Mouse (Mus musculus) lung, embryonic 16.5 days (tissue): ENCODE data around the gene Plekha7. TPM values are rescaled to one million over a fixed set of nuclear protein-coding genes. Genes with fewer than 3 reads are reported as not detected.

Source experiments
- ATAC-seq: fragments of 200-750 bp; cut with Nextera tagmentation; 2 replicates; pipeline ENCODE4 v1.8.0; 2017; ENCODE audit warnings: low read depth, mild to moderate bottlenecking, moderate library complexity
- H3K27ac ChIP-seq: fragments of 300-500 bp; sonication (generic); 2 replicates; pipeline ENCODE4 v1.5.1; 2014; ENCODE audit warnings: mild to moderate bottlenecking, control low read depth, low read length
- H3K27me3 ChIP-seq: fragments of 300-500 bp; sonication (generic); 2 replicates; pipeline ENCODE4 v1.6.1; 2014; ENCODE audit warnings: low read depth, low read length, mixed read lengths; ENCODE audit not compliant: control insufficient read depth, insufficient read depth
- H3K36me3 ChIP-seq: fragments of 300-500 bp; sonication (generic); 2 replicates; pipeline ENCODE4 v1.6.1; 2014; ENCODE audit warnings: low read length; ENCODE audit not compliant: control insufficient read depth, insufficient read depth
- H3K4me1 ChIP-seq: fragments of 300-500 bp; sonication (generic); replicated peaks from 2 replicates; pipeline ENCODE4 v1.6.1; 2014; ENCODE audit warnings: low read length, mixed read lengths; ENCODE audit not compliant: control insufficient read depth, insufficient read depth
- H3K4me2 ChIP-seq: fragments of 300-500 bp; sonication (generic); 2 replicates; pipeline ENCODE4 v1.6.1; 2014; ENCODE audit warnings: low read depth, low read length, control low read depth
- H3K4me3 ChIP-seq: fragments of 300-500 bp; sonication (generic); 2 replicates; pipeline ENCODE4 v1.5.1; 2014; ENCODE audit warnings: mild to moderate bottlenecking, low read length, control low read depth
- H3K9ac ChIP-seq: fragments of 300-500 bp; sonication (generic); 2 replicates; pipeline ENCODE4 v1.6.1; 2014; ENCODE audit warnings: low read length, control low read depth
- H3K9me3 ChIP-seq: fragments of 300-500 bp; sonication (generic); 2 replicates; pipeline ENCODE4 v1.6.1; 2016; ENCODE audit warnings: low read length; ENCODE audit not compliant: control insufficient read depth
- WGBS: fragments of 180-500 bp; shearing (Covaris S2); extraction: QIAGEN DNeasy Blood & Tissue Kit; methylation state at CpG from one replicate; pipeline ENCODE4 v1.1.7; 2014; 5-methylcytosine and 5-hydroxymethylcytosine counted together
- polyA plus RNA-seq: library from polyadenylated mRNA; unstranded; fragments of >200 nt; fragmentation: Nextera tagmentation; extraction: Ambion mirVana; gene quantifications from 2 replicates; pipeline ENCODE4 v1.2.1, GENCODE M21; 2015

The Plekha7 gene
- polyA plus RNA-seq, 1 experiment from 2014 or later: 10.9 TPM

- H3K36me3 ChIP-seq: no peaks in the 10 kb centered on the region
- WGBS: 56% methylated on average over 4 of the region's 4 CpGs
Observed at GRCm38 (mm10) chr7:116260826-116261615, 47.2 kb downstream of the Plekha7 start.

GRCm38 (mm10) chr7:116258464-116259185, 49.6 kb downstream of the Plekha7 start:
- 72% methylated on average over 17 of the region's 17 CpGs for WGBS

More at GRCm38 (mm10) chr7:116260826-116261615, 47.2 kb downstream of the Plekha7 start:
- no peak overlapping the region for H3K4me2 ChIP-seq
- H3K9me3 ChIP-seq: no peaks in the 10 kb centered on the region
- H3K4me1 ChIP-seq: peaks cover 5% of the 10 kb centered on the region
- H3K27me3 ChIP-seq: no peaks in the 10 kb centered on the region
- ATAC-seq: no peak
- no peak overlapping the region for H3K9ac ChIP-seq
- H3K4me3 ChIP-seq: no peak overlapping the region
- no peak overlapping the region for H3K27ac ChIP-seq

DNA sequence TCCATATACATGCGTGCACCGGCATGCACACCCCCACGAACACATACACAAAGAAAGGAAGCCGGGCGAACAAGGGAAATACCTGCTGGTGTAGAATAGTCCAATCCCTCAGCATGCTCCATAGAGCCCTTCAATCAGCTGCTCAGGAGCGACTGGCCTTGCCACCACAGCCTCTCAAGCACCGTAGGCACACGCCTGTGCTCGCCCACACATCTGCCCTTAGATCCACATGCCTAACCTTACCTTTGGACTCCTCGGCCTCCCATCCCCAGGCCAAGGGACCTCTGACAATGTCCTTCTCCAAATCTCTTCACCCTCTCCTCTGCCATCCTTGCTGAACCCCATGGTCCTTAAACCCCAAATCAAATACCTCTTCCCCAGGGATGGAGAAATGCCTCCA, 50.2 kb downstream of the Plekha7 start:
- Histone ChIP-seq H3K4me2 (no peak overlapping the region), H3K4me3 (no peak overlapping the region), H3K36me3 (no peaks in the 10 kb centered on the region), H3K9ac (no peak overlapping the region), H3K4me1 (peaks cover 5% of the 10 kb centered on the region; the same call in 1 of the 2 replicates), H3K27me3 (no peaks in the 10 kb centered on the region), H3K9me3 (no peaks in the 10 kb centered on the region), H3K27ac (no peak overlapping the region)
- ATAC-seq: no peak
- WGBS: 87% methylated on average over 10 of the region's 10 CpGs

More at GRCm38 (mm10) chr7:116258464-116259185, 49.6 kb downstream of the Plekha7 start:
- Histone ChIP-seq H3K4me2 (no peak overlapping the region), H3K27me3 (no peaks in the 10 kb centered on the region), H3K4me3 (no peak overlapping the region), H3K4me1 (peaks cover 5% of the 10 kb centered on the region), H3K27ac (no peak overlapping the region), H3K36me3 (no peaks in the 10 kb centered on the region), H3K9ac (no peak overlapping the region), H3K9me3 (no peaks in the 10 kb centered on the region)
- no peak for ATAC-seq

DNA sequence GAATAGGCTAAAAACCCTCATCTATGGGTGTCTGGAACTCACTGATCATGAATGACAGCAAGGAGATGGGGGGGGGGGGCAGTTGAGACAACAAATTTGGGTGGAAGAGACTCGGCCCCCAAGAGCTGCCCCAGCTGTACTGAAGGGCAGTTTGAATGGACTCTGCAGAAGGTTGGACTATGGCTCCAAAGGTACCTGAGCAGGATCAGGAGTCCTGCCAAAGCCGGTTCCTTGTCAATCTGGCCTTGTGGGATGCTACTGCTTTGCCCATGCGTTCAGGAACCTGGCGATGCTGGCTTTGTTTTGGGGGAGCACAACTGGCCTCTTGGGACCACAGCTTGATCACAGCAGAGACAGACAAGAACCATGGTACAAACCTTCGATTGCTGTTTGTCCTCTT, 52.5 kb downstream of the Plekha7 start:
- Histone ChIP-seq H3K27me3 (no peaks in the 10 kb centered on the region), H3K27ac (no peak overlapping the region), H3K4me3 (no peak overlapping the region), H3K9me3 (no peaks in the 10 kb centered on the region), H3K4me1 (no peaks in the 10 kb centered on the region), H3K4me2 (no peak overlapping the region), H3K36me3 (no peaks in the 10 kb centered on the region), H3K9ac (no peak overlapping the region)
- ATAC-seq: no peak
- WGBS: 84% methylated on average over 5 of the region's 5 CpGs

- 84% methylated on average over 5 of the region's 5 CpGs for WGBS
- Histone ChIP-seq H3K4me3 (no peak overlapping the region), H3K9me3 (no peaks in the 10 kb centered on the region), H3K36me3 (no peaks in the 10 kb centered on the region), H3K9ac (no peak overlapping the region), H3K27ac (no peak overlapping the region), H3K27me3 (no peaks in the 10 kb centered on the region), H3K4me2 (no peak overlapping the region), H3K4me1 (no peaks in the 10 kb centered on the region)
- no peak for ATAC-seq
Observed at GRCm38 (mm10) chr7:116254660-116255059, 53.5 kb downstream of the Plekha7 start.

DNA sequence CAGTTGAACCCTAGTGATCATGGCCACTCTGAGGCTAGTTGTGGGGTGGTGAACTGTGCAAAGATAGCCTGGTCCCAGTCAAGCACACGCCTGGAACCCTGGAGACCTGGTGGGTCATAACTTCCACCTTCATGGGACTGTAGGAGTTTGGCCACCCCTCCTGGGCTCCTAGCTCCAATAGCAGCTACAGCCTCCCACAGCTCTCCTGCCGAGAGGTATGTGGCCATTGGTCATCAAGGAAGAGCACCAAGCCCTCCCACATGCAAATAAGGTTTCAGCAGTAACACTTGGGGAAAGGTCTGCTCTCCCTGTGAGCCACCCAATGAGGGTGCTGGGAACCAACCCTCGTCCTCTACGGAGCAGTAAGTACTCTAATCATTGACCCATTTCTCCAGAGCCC, 55.7 kb downstream of the Plekha7 start:
- no peak overlapping the region for H3K4me2 ChIP-seq
- no peak overlapping the region for H3K27ac ChIP-seq
- no peaks in the 10 kb centered on the region for H3K27me3 ChIP-seq
- no peaks in the 10 kb centered on the region for H3K4me1 ChIP-seq
- H3K9me3 ChIP-seq: no peaks in the 10 kb centered on the region
- no peak overlapping the region for H3K9ac ChIP-seq
- ATAC-seq: no peak
- H3K36me3 ChIP-seq: no peaks in the 10 kb centered on the region
- 74% methylated on average over 4 of the region's 4 CpGs for WGBS
- H3K4me3 ChIP-seq: no peak overlapping the region

GRCm38 (mm10) chr7:116251516-116251915, 56.7 kb downstream of the Plekha7 start:
- Histone ChIP-seq H3K27me3 (no peaks in the 10 kb centered on the region), H3K27ac (no peak overlapping the region), H3K4me2 (no peak overlapping the region), H3K9me3 (no peaks in the 10 kb centered on the region), H3K9ac (no peak overlapping the region), H3K4me3 (no peak overlapping the region), H3K36me3 (no peaks in the 10 kb centered on the region), H3K4me1 (peaks cover 7% of the 10 kb centered on the region)
- no peak for ATAC-seq
- 50% methylated on average over 3 of the region's 3 CpGs for WGBS

DNA sequence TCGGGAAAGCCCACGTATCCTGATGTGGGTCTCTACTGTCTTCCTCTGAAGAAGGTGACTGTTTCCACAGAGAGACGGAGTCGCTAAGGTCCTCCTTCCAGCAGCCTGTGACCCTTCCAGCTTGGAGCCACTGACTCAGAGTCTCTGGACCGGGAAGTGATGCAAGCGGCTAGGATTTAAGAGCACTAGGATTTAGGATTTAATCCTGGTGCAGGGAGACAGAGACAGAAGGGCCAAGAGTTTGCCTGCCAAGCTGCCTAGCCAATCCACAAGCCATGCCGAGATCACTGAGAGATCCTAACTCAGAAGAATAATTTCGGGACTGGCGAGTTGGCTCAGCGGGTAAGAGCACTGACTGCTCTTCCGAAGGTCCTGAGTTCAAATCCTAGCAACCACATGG, 59.6 kb downstream of the Plekha7 start:
- H3K9me3 ChIP-seq: no peaks in the 10 kb centered on the region
- no peak overlapping the region for H3K4me2 ChIP-seq
- H3K4me3 ChIP-seq: no peak overlapping the region
- H3K36me3 ChIP-seq: no peaks in the 10 kb centered on the region
- no peak for ATAC-seq
- peaks cover 17% of the 10 kb centered on the region for H3K4me1 ChIP-seq
- no peak overlapping the region for H3K9ac ChIP-seq
- 94% methylated on average over 11 of the region's 11 CpGs for WGBS
- no peaks in the 10 kb centered on the region for H3K27me3 ChIP-seq
- no peak overlapping the region for H3K27ac ChIP-seq

DNA sequence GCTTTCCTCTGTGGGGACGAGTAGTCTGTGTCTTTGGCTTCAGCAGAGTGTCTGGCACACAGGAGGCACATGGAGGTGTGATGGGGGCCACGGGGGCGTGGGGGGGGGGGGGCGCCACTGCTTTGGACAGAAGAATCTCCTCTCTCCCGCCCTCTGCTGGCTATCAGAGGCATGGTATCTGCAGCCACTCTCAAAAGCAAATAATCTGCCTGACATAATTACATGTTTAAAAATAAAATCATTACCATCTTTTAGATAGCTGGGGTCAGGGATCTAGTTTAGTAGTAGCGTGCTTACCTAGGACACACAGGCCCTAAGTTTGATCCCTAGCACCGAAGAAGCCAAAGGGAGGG, 60.8 kb downstream of the Plekha7 start:
- Histone ChIP-seq H3K27me3 (no peaks in the 10 kb centered on the region), H3K27ac (no peak overlapping the region), H3K36me3 (no peaks in the 10 kb centered on the region), H3K9ac (no peak overlapping the region), H3K4me1 (peaks cover 17% of the 10 kb centered on the region), H3K9me3 (no peaks in the 10 kb centered on the region), H3K4me3 (no peak overlapping the region), H3K4me2 (peak overlapping the region; percentile 44)
- 7% methylated on average over 6 of the region's 7 CpGs for WGBS
- no peak for ATAC-seq
